Mouse (Mus musculus) CH12.LX (cell line): ENCODE data around the gene Pik3c2b. TPM values are rescaled to one million over a fixed set of nuclear protein-coding genes. Genes with fewer than 3 reads are reported as not detected.

Experiments used
- DNase-seq: peaks from one replicate; pipeline ENCODE4 v3.0.0-alpha.2; 2013; ENCODE audit errors: extremely low read depth
- H3K27ac ChIP-seq: 2 replicates; pipeline ENCODE4 v1.5.1; 2012; ENCODE audit warnings: low read depth, mild to moderate bottlenecking, control low read depth, moderate library complexity; ENCODE audit not compliant: insufficient read depth
- H3K27me3 ChIP-seq: replicated peaks from 2 replicates; pipeline ENCODE3; 2012; ENCODE audit warnings: inconsistent platforms
- H3K36me3 ChIP-seq, 2 experiments: replicated peaks in 1 of 2; 2 replicates each; pipeline versions ENCODE3 to v1.6.1; 2012; ENCODE audit warnings: inconsistent platforms in 1 of 2, low read length in 1 of 2, mild to moderate bottlenecking in 1 of 2, mixed read lengths in 1 of 2, moderate library complexity in 1 of 2; ENCODE audit not compliant: control insufficient read depth in 1 of 2, insufficient read depth in 1 of 2
- H3K4me1 ChIP-seq, 2 experiments: 2 replicates each; pipeline ENCODE4 v1.6.1; 2012; ENCODE audit warnings: inconsistent platforms in 1 of 2, moderate library complexity in 1 of 2; ENCODE audit not compliant: insufficient read depth in 2 of 2, control insufficient read depth in 1 of 2
- H3K4me2 ChIP-seq: 2 replicates; pipeline ENCODE4 v1.6.1; 2012; ENCODE audit warnings: low read depth, mild to moderate bottlenecking, control low read depth; ENCODE audit not compliant: poor library complexity, insufficient read depth, severe bottlenecking
- H3K4me3 ChIP-seq, 3 experiments: fragments of 150-350 bp in 1 of 3; sonication (generic) in 1 of 3; replicated peaks in 1 of 3; 2 replicates each; pipeline versions ENCODE3 to v1.5.1; 2011 to 2012; ENCODE audit warnings: low read depth in 2 of 3, low read length in 2 of 3, mild to moderate bottlenecking in 2 of 3, moderate library complexity in 2 of 3, control low read depth in 1 of 3, improper control_type of control experiment in 1 of 3, inconsistent platforms in 1 of 3, mixed read lengths in 1 of 3; ENCODE audit not compliant: poor library complexity in 1 of 3
- H3K79me2 ChIP-seq: replicated peaks from 2 replicates; pipeline ENCODE4 v1.6.1; 2012; ENCODE audit warnings: mild to moderate bottlenecking, moderate library complexity; ENCODE audit not compliant: control insufficient read depth, poor library complexity, insufficient read depth, severe bottlenecking; ENCODE audit errors: extremely low read depth
- H3K9ac ChIP-seq: 2 replicates; pipeline ENCODE4 v1.6.1; 2012; ENCODE audit warnings: low read depth, mild to moderate bottlenecking, control low read depth, moderate library complexity; ENCODE audit not compliant: insufficient read depth
- H3K9me3 ChIP-seq: replicated peaks from 2 replicates; pipeline ENCODE3; 2012; ENCODE audit warnings: low read length, inconsistent platforms, mixed read lengths
- CHD2 ChIP-seq: IDR thresholded peaks from 2 replicates; pipeline ENCODE4 v1.6.1; 2011; ENCODE audit warnings: low read length, improper control_type of control experiment
- CTCF ChIP-seq, 2 experiments: IDR thresholded peaks in 1 of 2; conservative IDR thresholded peaks in 1 of 2; 2 replicates each; pipeline ENCODE4 v1.5.1; 2011 to 2012; ENCODE audit warnings: low read depth in 2 of 2, low read length in 2 of 2, improper control_type of control experiment in 1 of 2, inconsistent platforms in 1 of 2, mild to moderate bottlenecking in 1 of 2, moderate library complexity in 1 of 2
- ELF1 ChIP-seq: IDR thresholded peaks from 2 replicates; pipeline ENCODE4 v1.6.1; 2014; ENCODE audit warnings: low read depth, mild to moderate bottlenecking, inconsistent platforms, low read length, improper control_type of control experiment
- GABPA ChIP-seq: IDR thresholded peaks from 2 replicates; pipeline ENCODE4 v1.6.1; 2012; ENCODE audit warnings: low read depth, low read length, improper control_type of control experiment, inconsistent platforms; ENCODE audit not compliant: insufficient replicate concordance
- IRF4 ChIP-seq: IDR thresholded peaks from 2 replicates; pipeline ENCODE4 v1.6.1; 2014; ENCODE audit warnings: low read depth, mild to moderate bottlenecking, inconsistent platforms, low read length, improper control_type of control experiment
- JUND ChIP-seq: conservative IDR thresholded peaks from 2 replicates; pipeline ENCODE4 v1.6.1; 2011; ENCODE audit warnings: low read depth, low read length, improper control_type of control experiment
- MAFK ChIP-seq: IDR thresholded peaks from 2 replicates; pipeline ENCODE4 v1.6.1; 2011; ENCODE audit warnings: low read length, improper control_type of control experiment; ENCODE audit not compliant: insufficient replicate concordance
- MAZ ChIP-seq: IDR thresholded peaks from 2 replicates; pipeline ENCODE4 v1.6.1; 2012; ENCODE audit warnings: low read depth, mild to moderate bottlenecking, inconsistent platforms, low read length, improper control_type of control experiment, moderate library complexity
- NELFE ChIP-seq: IDR thresholded peaks from 2 replicates; pipeline ENCODE4 v1.6.1; 2011; ENCODE audit warnings: low read depth, low read length, improper control_type of control experiment
- POLR2A ChIP-seq: IDR thresholded peaks from 2 replicates; pipeline ENCODE4 v1.6.1; 2011; ENCODE audit warnings: low read depth, mild to moderate bottlenecking, improper control_type of control experiment, low read length
- RAD21 ChIP-seq: IDR thresholded peaks from 2 replicates; pipeline ENCODE4 v1.6.1; 2011; ENCODE audit warnings: low read depth, mild to moderate bottlenecking, low read length, improper control_type of control experiment, moderate library complexity
- SIN3A ChIP-seq: IDR thresholded peaks from 2 replicates; pipeline ENCODE4 v1.6.1; 2012; ENCODE audit warnings: low read length, improper control_type of control experiment, inconsistent platforms
- TCF12 ChIP-seq: IDR thresholded peaks from 2 replicates; pipeline ENCODE4 v1.6.1; 2014; ENCODE audit warnings: low read depth, mild to moderate bottlenecking, inconsistent platforms, low read length, improper control_type of control experiment
- UBTF ChIP-seq: IDR thresholded peaks from 2 replicates; pipeline ENCODE4 v1.6.1; 2012; ENCODE audit warnings: low read depth, mild to moderate bottlenecking, inconsistent platforms, low read length, improper control_type of control experiment, moderate library complexity
- ZNF384 ChIP-seq: IDR thresholded peaks from 2 replicates; pipeline ENCODE4 v1.6.1; 2012; ENCODE audit warnings: low read depth, low read length, improper control_type of control experiment, inconsistent platforms
- dilution Hi-C: fragments of 300-500 bp; cut with MboI; formaldehyde crosslinking; loops from 2 replicates; pipeline ENCODE4 v1.14.3; 2020; ENCODE audit warnings: low sequenced_read_pairs; ENCODE audit not compliant: extremely low pct_unique_long_range_greater_than_20kb, extremely low pct_ligation_motif_present
- in situ Hi-C: fragments of 300-500 bp; cut with MboI; formaldehyde crosslinking; loops from 3 replicates; pipeline ENCODE4 v1.14.3; 2019; ENCODE audit warnings: low sequenced_read_pairs, low pct_ligation_motif_present, low pct_unique_long_range_greater_than_20kb, mixed read lengths
- polyA plus RNA-seq: library from polyadenylated mRNA; unstranded; fragments of >175 nt; gene quantifications from 2 replicates; pipeline ENCODE4 v1.2.1, GENCODE M21; 2012; ENCODE audit warnings: low read depth; ENCODE audit not compliant: insufficient read length
- total RNA-seq, 2 experiments: library from RNA; depleted of rRNA; stranded (reverse); fragments of 300-350 nt in 1 of 2; fragments of >200 nt in 1 of 2; gene quantifications; 2 replicates each; pipeline ENCODE4 v1.2.3; 2012 to 2014

The Pik3c2b gene
- total and polyA plus RNA-seq, 3 experiments, result 8.7 to 16.5 (median 12.0) TPM

DNA sequence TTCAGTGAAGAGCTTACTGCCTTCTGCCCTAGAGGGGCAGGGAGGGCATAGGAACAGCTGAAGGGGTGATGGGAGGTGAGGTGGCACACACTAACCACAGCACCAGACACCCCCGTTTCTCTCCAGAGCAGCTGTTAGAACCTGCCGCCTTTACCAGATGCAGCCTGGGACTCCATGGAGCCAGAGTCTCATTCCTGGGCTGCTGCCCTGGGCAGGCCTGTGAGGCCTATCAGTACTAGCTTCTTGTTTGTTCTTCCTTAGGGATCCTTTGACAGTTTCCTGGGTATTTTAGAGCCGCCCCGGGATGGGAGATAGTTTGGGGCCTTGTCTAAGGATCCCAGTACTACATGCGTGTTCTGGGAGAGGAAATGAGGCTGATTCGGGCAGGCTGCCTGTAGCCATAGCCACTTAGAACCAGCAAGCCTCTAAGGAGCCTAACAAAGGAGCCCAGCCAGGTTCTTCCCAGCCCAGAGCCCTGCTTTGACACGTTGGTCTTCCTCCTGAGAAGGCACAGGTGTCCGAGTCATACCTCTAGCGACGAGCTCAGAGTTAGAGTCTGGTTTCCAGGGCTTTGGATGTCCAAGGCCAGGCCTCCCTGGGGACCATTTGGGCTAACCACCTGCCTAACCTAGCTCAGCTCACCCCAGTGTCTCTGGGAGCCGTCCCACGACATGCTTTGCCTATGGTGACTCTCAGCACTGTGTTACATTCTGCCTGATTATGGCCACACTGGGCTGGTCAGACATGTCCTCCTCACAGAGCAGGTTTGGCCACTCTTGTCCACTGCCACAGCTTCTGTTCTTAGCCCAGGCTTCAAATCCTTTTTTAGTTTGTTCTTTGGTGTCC, 24.0 kb downstream of the Pik3c2b start:
- Histone ChIP-seq H3K9me3 (no peaks in the 10 kb centered on the region), H3K36me3 (peaks cover 55 to 90% of the 10 kb centered on the region in 2 experiments), H3K9ac (no peak overlapping the region), H3K4me2 (no peak overlapping the region), H3K4me3 (no peak overlapping the region), H3K27ac (peak overlapping the region; percentile 41), H3K27me3 (no peaks in the 10 kb centered on the region), H3K79me2 (no peaks in the 10 kb centered on the region; the same call in 1 of the 2 replicates), H3K4me1 (peaks cover 11 to 78% of the 10 kb centered on the region in 2 experiments)
- dilution Hi-C loops (no loop called here), in situ Hi-C loops (no loop called here)
- TF ChIP-seq IRF4 (no peak), GABPA (no peak), RAD21 (no peak)
- DNase-seq, result no peak

DNA sequence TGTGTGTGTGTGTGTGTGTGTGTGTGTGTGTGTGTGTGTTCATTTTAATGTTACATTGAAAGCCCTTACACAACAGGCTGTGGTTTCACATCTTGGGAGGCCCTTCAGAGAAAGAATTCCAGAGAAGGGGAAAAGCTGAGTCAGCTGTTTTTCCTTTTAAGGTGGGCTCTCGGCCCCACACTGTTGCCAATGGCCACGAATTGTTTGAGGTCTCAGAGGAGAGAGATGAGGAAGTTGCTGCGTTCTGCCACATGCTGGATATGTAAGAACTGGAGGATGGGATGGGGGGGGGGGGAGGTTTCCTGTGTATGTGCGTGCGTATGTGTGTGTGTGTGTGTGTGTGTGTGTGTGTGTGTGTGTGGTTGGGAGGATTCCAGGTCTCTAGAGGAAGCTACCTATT, 24.7 kb downstream of the Pik3c2b start:
- Histone ChIP-seq H3K9ac (no peak overlapping the region), H3K4me2 (no peak overlapping the region), H3K9me3 (no peaks in the 10 kb centered on the region), H3K27ac (no peak overlapping the region), H3K4me3 (no peak overlapping the region), H3K4me1 (peaks cover 11 to 81% of the 10 kb centered on the region in 2 experiments), H3K27me3 (no peaks in the 10 kb centered on the region), H3K79me2 (no peaks in the 10 kb centered on the region; the same call in 1 of the 2 replicates), H3K36me3 (peaks cover 59 to 88% of the 10 kb centered on the region in 2 experiments)
- in situ Hi-C loops, result no loop called here
- dilution Hi-C loops, result no loop called here
- DNase-seq, result no peak
- TF ChIP-seq JUND (no peak), MAFK (peak; percentile 97), ZNF384 (no peak), TCF12 (no peak)

DNA sequence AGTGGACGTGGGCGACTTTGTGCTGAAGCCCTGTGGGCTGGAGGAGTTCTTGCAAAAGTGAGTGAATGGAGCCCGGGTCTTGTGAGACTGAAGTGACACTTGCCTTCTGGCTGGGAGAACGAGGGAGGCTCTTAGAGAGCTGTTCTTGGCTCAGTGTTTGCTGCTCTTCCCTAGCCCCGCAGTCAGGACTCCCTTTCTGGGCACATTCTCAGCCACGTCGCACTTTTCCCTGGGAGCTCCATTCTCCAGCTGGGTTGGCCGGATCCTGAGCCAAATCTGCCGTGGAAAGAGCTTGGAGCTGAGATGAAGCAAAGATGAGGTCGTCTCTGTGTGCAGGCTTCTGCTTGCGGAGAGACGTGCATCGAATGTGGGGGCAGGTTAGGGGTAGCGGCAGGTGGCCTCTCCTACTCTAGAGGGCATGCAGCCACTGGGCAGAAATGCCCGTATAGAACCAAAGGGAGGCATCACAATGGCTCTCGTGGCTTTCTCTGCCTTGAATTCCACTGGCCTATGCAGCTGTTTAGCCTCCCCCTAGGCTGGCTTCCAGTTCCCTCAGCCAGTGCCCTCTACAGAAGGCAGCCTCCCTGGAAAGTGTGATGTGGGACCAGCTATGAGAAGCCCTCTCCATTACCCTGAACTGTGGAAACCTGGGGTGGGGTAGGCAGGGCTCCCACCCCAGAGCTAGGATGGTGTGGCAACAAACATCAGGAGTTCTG, 26.4 kb downstream of the Pik3c2b start:
- H3K4me3 ChIP-seq, result no peak overlapping the region
- dilution Hi-C loops (no loop called here), in situ Hi-C loops (no loop called here)
- DNase-seq, result no peak
- no peaks in the 10 kb centered on the region for H3K27me3 ChIP-seq
- TF ChIP-seq CHD2, result no peak
- no peak for TF ChIP-seq SIN3A
- no peak for TF ChIP-seq ELF1
- TF ChIP-seq UBTF, result no peak
- no peak for TF ChIP-seq TCF12
- TF ChIP-seq CTCF (conservative IDR thresholded peaks at IDR 0.05 in 1 of 2, IDR thresholded peaks at IDR 0.05 in 1 of 2; ENCODE audit: low read depth in 2 of 2, low read length in 2 of 2), result no peak
- no peak for TF ChIP-seq POLR2A
- no peak for TF ChIP-seq MAZ
- no peak for TF ChIP-seq NELFE
- H3K36me3 ChIP-seq, result peaks cover 52 to 87% of the 10 kb centered on the region in 2 experiments
- H3K27ac ChIP-seq, result no peak overlapping the region
- H3K4me1 ChIP-seq, result peaks cover 16 to 91% of the 10 kb centered on the region in 2 experiments
- H3K79me2 ChIP-seq, result no peaks in the 10 kb centered on the region; the same call in 1 of the 2 replicates
- no peak overlapping the region for H3K4me2 ChIP-seq
- H3K9ac ChIP-seq, result no peak overlapping the region
- no peaks in the 10 kb centered on the region for H3K9me3 ChIP-seq
